Mouse (Mus musculus) small intestine, adult 2 months (tissue): Measurements from ENCODE around the gene Rpp25l.
"Not testable (repeated sequence)": the region's sequence is repeated elsewhere in the genome, so short reads cannot be mapped to it uniquely, and the experiment has no call there.

Experiments
- CTCF ChIP-seq: fragments of 200-500 bp; IDR thresholded peaks from 2 replicates; pipeline ENCODE4 v1.5.1; 2012; ENCODE audit warnings: low read depth, mild to moderate bottlenecking, control low read depth, inconsistent platforms, low read length, moderate library complexity, mixed read lengths; ENCODE audit not compliant: insufficient replicate concordance, insufficient read length; ENCODE audit errors: extremely low read depth
- POLR2A ChIP-seq: fragments of 200-500 bp; IDR thresholded peaks from 2 replicates; pipeline ENCODE4 v1.6.1; 2012; ENCODE audit warnings: low read depth, mild to moderate bottlenecking, control low read depth, inconsistent platforms, low read length, moderate library complexity

- not testable (repeated sequence) for TF ChIP-seq CTCF, POLR2A
These were observed 30.0 kb downstream of the Rpp25l start for GRCm38 (mm10) chr4:41683303-41683702.
